Mouse (Mus musculus) olfactory bulb, adult 2 months (tissue): ENCODE data around the gene Immp2l. TPM values are rescaled to one million over a fixed set of nuclear protein-coding genes. Genes with fewer than 3 reads are reported as not detected.

Experiments
- H3K27ac ChIP-seq: fragments of 200-500 bp; 2 replicates; pipeline ENCODE4 v1.5.1; 2012; ENCODE audit warnings: low read depth, low read length; ENCODE audit not compliant: insufficient read depth
- H3K4me1 ChIP-seq: fragments of 200-500 bp; 2 replicates; pipeline ENCODE4 v1.6.1; 2012; ENCODE audit warnings: low read length; ENCODE audit not compliant: control insufficient read depth, insufficient read depth
- H3K4me3 ChIP-seq: fragments of 200-500 bp; 2 replicates; pipeline ENCODE4 v1.5.1; 2012; ENCODE audit warnings: mild to moderate bottlenecking, low read depth, low read length, moderate library complexity; ENCODE audit not compliant: insufficient read depth
- CTCF ChIP-seq: fragments of 200-500 bp; IDR thresholded peaks from 2 replicates; pipeline ENCODE4 v1.5.1; 2012; ENCODE audit warnings: low read depth, mild to moderate bottlenecking, low read length, moderate library complexity; ENCODE audit not compliant: insufficient read depth
- POLR2A ChIP-seq: fragments of 200-500 bp; IDR thresholded peaks from 2 replicates; pipeline ENCODE4 v1.6.1; 2012; ENCODE audit warnings: mild to moderate bottlenecking, low read depth, low read length, moderate library complexity; ENCODE audit not compliant: insufficient read depth
- WGBS: fragments of 180-500 bp; shearing (Covaris S2); methylation state at CpG from one replicate; pipeline ENCODE4 v1.1.7; 2018; 5-methylcytosine and 5-hydroxymethylcytosine counted together
- polyA plus RNA-seq: library from polyadenylated mRNA; stranded (reverse); fragments of >200 nt; gene quantifications from 2 replicates; pipeline ENCODE4 v1.2.4, GENCODE M21; 2012; ENCODE audit warnings: low replicate concordance; ENCODE audit not compliant: missing spikeins, insufficient read depth, insufficient read length

Immp2l gene
- polyA plus RNA-seq, 1 experiment: not detected

- WGBS: 88% methylated on average over 4 of the region's 4 CpGs
- H3K4me1 ChIP-seq: 0 out of 2 replicates have a peak, but pooled peaks cover 2% of the 10 kb centered on the region
- H3K4me3 ChIP-seq: no peak overlapping the region
- no peak overlapping the region for H3K27ac ChIP-seq
- TF ChIP-seq CTCF (no peak), POLR2A (no peak)
Measured at GRCm38 (mm10) chr12:41944079-41944672, 920.3 kb downstream of the Immp2l start.

GRCm38 (mm10) chr12:41946536-41946935 is 922.6 kb downstream of the Immp2l start:
- Histone ChIP-seq H3K4me1 (0 out of 2 replicates have a peak, but pooled peaks cover 2% of the 10 kb centered on the region), H3K4me3 (no peak overlapping the region), H3K27ac (no peak overlapping the region)
- TF ChIP-seq CTCF: no peak
- TF ChIP-seq POLR2A: no peak

- TF ChIP-seq POLR2A: no peak
- TF ChIP-seq CTCF: no peak
- 91% methylated on average over 1 of the region's 1 CpGs for WGBS
- Histone ChIP-seq H3K4me3 (no peak overlapping the region), H3K4me1 (no peaks in the 10 kb centered on the region), H3K27ac (no peak overlapping the region)
Measured at GRCm38 (mm10) chr12:41949409-41949808, 925.5 kb downstream of the Immp2l start.

- TF ChIP-seq POLR2A: no peak
- TF ChIP-seq CTCF: no peak
- 93% methylated on average over 6 of the region's 6 CpGs for WGBS
- Histone ChIP-seq H3K27ac (no peak overlapping the region), H3K4me1 (no peaks in the 10 kb centered on the region), H3K4me3 (no peak overlapping the region)
Measured at GRCm38 (mm10) chr12:41949841-41950241, 926.0 kb downstream of the Immp2l start.

GRCm38 (mm10) chr12:41950726-41951125 is 926.8 kb downstream of the Immp2l start:
- Histone ChIP-seq H3K4me3 (no peak overlapping the region), H3K4me1 (no peaks in the 10 kb centered on the region), H3K27ac (no peak overlapping the region)
- 93% methylated on average over 2 of the region's 2 CpGs for WGBS
- TF ChIP-seq POLR2A (no peak), CTCF (no peak)

- TF ChIP-seq CTCF (no peak), POLR2A (no peak)
- WGBS: 75% methylated on average over 4 of the region's 4 CpGs
- H3K4me3 ChIP-seq: no peak overlapping the region
Measured at GRCm38 (mm10) chr12:41961038-41961437, 937.1 kb downstream of the Immp2l start.

GRCm38 (mm10) chr12:41991408-41991807 is 967.5 kb downstream of the Immp2l start:
- Histone ChIP-seq H3K27ac (no peak overlapping the region), H3K4me3 (no peak overlapping the region), H3K4me1 (no peaks in the 10 kb centered on the region)
- WGBS: 87% methylated on average over 1 of the region's 1 CpGs
- TF ChIP-seq CTCF: no peak
- no peak for TF ChIP-seq POLR2A

More at GRCm38 (mm10) chr12:41961038-41961437, 937.1 kb downstream of the Immp2l start:
- no peak overlapping the region for H3K27ac ChIP-seq
- no peaks in the 10 kb centered on the region for H3K4me1 ChIP-seq
